Mouse (Mus musculus): ENCODE data around the gene Cfhr1. TPM values are rescaled to one million over a fixed set of nuclear protein-coding genes. Genes with fewer than 3 reads are reported as not detected.

The Cfhr1 gene
- total RNA-seq (2021): not detected
- long read RNA-seq, experiment 1: 0 reads
- long read RNA-seq, experiment 2: 0 reads

GRCm38 (mm10) chr1:139560024-139560423 is at the start of gene Cfhr1:
Gene Cfhr1 (minus strand): TSS chr1:139560272.
- no peak for DNase-seq

GRCm38 (mm10) chr1:139551311-139551710 is 8.8 kb downstream of the Cfhr1 start:
- DNase-seq: no peak

GRCm38 (mm10) chr1:139548536-139548935 is 11.5 kb downstream of the Cfhr1 start:
- no peak for DNase-seq

GRCm38 (mm10) chr1:139514556-139514955 is 45.5 kb downstream of the Cfhr1 start:
- no peak for DNase-seq

GRCm38 (mm10) chr1:139501258-139501752 is 58.8 kb downstream of the Cfhr1 start, which contains the start of gene F13b:
Gene F13b (plus strand): TSS chr1:139501702.
- DNase-seq: no peak

- DNase-seq: no peak
These were observed 60.3 kb downstream of the Cfhr1 start for GRCm38 (mm10) chr1:139499751-139500150.

Other genes starting within 250 kb of the Cfhr1 start
- gene Crb1, start 183.2 kb downstream of the Cfhr1 start, total RNA-seq (2021): under 1 TPM; 0.42 to 0.51 TPM
- 10 to 100 TPM; 22.9 to 23.2 TPM for gene Zbtb41, start 138.0 kb downstream of the Cfhr1 start, total RNA-seq (2021)
- under 1 TPM; 0.35 to 0.36 TPM for gene Aspm, start 105.5 kb downstream of the Cfhr1 start, total RNA-seq (2021)
- gene F13b, start 58.6 kb downstream of the Cfhr1 start, total RNA-seq (2021): not detected
- gene Gm4788, start 221.0 kb upstream of the Cfhr1 start, total RNA-seq (2021): under 1 TPM in 1 of 2 experiments, not detected in 1; 0.23 TPM